Mouse (Mus musculus) brain, embryonic 18.5 days (tissue): ENCODE results near the gene Fig4.

Source experiments
- DNase-seq: peaks from one replicate; pipeline ENCODE4 v3.0.0-alpha.2; 2012; ENCODE audit warnings: low read depth, low spot score

The Fig4 gene

DNA sequence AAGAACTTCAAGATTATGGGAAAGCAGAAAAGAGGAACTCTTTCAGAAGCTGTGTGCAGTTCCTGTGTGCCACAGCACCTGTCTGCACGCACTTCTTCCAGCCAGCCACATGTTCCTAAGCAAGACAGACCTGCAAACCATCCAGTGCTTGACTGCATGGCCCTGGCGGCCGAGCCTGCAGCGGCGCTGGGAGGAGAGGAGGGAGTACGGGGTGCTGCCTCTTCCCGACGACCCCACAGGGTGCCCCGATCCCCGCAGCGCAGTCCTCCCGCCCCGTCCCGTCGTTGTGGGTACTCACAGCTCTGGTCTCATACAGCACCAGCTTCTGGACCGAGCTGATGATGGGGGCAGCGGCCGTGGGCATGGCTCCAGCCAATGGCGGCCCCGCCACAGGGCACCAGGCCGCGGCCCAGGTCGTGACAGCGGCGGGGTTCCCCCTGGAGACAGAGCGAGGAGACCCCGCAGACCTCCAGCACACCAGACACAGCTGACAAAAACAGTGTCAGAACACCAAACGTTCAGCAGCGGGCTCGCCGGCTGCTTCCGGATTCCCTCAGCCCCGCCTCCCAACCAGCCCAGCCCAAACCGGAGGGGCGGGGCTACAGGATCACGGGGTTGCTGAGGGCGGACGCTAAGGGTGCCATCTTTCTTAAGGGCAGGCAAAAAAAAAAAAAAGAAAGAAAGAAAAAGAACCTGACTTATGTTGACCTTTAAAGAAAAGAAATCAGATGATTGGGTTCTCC is at the start of gene Fig4:
Gene Fig4 (minus strand): TSS at position 572 of the 743 bp plus-strand sequence.
- DNase-seq: peak; percentile 81

DNA sequence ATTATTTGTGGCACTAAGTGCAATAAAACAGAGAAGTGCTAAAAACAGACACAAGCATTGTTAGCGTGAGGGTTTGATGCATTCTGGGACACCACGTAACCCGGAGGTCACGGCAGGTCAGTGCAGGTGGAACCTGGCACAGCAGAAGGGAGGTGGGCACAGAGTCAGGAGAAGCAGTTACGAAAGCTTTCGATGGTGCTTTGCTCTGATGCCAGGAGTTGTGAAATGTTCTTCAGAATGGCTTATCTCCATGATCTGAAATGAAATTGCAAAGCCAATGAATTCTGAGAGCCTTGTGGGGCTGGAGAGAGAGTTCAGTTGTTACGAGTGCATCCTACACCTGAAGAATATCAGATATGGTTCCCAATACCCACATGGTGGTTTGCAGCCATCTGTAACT is 38.3 kb upstream of the Fig4 start:
- DNase-seq: no peak

DNA sequence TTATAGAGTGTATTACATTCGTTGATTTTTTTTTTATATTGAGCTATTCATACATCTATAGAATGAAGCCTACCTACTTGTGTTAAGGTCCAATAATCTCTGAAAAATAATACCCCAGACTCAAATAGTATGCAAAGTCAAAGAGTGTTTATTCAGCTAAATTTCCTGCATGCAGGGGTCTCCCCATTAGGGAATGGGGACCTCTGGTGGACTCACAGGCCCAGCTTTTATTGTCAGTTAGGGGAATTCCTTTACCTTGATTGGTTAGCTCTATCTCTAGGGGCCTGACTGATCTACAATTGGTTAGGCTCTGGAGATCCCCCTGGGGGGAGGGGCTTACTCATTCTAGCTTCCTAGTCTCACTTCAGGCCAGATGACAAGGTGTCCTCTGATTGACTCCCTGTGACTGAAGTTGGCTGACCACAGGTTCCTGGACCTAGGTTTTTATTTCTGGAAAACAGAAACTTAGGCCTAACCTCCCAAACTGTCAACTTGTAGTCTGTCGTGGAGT is 29.5 kb upstream of the Fig4 start:
- no peak for DNase-seq

DNA sequence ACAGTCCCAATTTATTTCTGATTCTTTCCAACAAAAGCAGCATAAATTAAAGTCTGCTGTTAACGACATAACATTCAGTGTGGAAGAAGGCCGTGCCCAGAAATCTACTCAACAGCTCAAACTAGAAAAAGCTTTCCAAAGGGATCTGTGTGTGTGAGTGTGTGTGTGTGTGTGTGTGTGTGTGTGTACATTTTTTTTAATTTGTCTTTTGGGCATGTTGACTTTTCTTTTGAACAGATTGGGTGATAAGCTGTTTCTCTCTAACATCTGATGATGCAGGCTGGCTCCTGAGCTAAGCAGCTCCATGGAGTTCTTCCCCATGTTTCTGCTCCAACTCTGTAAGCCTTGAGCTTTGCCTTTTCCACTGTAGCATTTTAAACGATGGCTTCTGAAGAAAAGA is 12.8 kb upstream of the Fig4 start:
- DNase-seq: no peak

DNA sequence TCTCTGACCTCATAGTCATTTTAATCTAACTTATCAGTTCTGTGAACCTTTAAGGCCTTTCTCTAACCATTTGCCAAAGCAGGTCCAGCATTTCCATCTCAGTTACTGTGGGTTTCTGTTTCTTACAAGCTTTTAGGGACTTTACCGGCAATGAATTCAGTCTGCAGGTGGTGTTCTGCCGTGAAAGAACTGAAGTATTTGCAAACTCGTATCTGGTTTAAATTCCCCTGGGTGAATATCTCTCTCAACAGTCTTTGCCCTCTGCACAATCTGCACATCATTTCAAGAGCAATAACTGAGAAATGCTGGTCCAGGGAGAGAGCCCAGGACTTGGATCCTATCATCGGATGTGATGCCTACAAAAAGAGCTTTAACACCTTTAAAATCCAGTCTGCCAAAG is 5.1 kb upstream of the Fig4 start:
- DNase-seq: no peak

DNA sequence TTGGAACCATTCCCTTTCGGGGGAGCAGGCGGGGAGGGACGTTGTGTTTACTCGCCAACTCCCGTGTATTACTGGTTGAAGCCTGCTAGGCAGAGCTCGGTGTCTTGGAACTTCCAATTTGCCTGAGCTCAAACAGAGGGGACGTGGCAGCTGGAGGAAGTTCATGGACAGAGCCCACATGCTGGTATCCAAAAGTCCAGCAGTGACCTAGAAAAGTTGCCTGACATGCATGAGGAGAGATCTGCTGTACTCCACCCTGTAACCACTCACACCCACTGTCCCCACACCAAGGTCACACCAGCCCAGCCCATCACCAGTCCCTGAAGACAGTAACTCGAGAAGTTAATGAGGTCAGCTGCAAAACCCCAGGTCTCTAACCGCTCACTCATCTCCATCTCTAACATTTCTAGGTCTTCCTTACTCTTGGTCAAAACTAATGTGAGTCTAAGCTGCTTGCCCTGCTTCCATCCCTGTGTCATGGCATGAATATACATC is 1.9 kb upstream of the Fig4 start:
- DNase-seq: no peak

DNA sequence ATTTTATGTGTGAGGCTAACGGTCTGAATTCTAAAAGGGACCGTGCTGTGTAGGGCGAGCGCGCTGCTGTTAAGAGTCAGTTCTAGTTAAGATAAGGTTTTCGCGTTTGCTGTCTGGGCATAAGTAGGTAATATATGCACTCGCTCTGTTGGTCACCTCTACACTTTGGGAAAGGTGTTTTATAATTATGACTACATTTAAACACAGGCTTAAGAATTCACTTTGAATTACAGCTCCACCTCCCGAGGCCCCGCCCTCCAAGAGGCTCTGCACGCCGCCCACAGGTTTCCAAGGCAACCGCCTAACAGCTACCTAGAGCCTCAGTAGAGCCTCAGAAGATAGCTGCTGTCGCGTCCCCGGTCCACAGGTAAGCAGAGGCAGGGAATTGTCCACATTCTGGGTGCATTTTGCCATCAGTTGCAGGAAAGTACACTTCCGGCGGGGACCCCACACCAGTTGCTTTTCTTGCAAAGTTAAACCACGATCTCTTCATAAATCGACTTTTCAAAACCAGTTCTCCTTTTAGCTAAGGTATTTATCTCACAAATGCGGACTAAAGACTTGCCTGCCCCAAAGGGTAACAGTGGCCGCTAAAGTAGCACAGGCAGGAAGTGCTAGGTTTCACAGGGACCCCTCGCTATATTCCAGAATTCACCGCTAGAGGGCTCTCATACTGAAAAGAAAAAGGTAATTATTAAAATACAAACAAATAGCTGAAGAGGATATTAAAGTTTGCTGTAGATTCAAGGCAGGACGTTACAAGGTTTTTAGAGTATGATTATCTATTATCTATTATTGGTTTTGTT is 782 bp upstream of the Fig4 start, which contains the start of gene Ak9:
Gene Ak9 (plus strand): TSS at position 342 of the 806 bp plus-strand sequence.
- no peak for DNase-seq

DNA sequence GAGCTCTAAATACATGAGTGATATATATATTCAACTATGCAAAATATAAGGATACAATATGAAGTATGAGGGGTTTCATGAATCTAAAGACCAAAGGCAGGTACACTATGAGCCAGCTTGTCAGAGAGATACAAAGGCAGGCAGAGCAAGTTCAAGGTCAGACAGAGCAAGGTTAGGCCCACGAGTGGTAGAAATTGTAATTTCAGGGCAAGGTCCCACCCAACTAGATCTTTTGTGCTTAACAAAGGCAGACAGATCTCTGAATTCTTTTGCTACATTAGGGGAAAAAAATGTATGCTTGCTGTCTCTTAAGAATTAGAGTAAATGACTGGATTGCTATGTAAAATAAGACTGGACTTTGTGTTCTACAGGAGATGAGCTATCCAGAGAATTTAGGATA is 2.9 kb downstream of the Fig4 start:
- DNase-seq: no peak

DNA sequence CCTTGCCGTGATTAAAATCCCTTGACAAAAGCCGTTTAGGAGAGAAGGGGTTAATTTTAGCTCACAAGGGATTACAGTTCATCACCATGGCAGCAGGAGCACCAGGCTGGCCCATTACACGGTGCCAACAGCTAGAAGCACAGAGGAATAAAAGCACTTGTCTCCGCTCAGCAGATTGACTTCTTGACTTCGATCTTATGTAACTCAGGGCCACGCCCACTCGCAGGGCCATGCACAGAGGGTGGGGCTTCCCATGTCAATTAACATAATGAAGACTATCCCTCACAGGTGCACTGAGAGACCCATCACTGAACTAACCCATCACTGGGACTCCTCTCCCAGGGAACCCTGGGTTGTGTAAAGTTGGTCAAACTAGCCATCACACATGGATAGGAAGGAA is 7.9 kb downstream of the Fig4 start:
- no peak for DNase-seq

DNA sequence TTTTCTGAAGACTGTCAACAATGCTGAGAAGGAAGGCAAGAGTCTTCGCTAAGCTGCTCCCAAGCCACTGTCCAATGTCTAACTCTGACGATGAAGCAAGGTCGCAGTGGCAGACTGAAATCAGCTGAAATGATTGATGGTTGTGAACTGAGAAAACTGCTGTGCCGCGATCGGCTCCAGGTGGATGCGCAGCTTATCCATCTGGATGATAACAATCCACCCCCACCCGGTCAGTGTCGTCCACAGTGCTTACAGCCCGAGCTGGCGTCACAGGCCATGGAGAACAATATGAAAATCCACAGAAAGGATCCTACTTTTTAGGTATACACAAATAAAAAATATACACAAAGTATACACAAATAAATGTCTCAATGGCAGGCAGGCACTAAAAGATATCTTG is 8.3 kb downstream of the Fig4 start:
- DNase-seq: no peak

DNA sequence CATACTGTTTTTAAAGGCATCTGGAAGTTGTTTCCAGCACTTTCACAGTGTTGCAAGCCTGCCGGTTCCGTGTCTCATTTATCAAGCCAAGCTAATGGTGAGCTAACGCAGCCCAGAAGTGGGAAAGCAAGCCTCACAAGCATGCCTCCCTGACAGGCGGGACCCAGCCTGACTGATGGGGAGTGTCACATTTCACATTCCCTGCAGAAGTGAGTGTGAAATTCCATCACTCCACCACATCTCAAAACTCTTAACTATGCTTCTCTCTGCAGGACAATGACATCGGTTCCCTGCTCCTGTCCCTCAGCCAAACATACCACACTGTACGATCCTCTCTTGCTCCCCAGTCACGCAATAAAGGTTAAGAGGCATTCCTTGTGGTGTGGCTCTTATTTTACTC is 10.0 kb downstream of the Fig4 start:
- no peak for DNase-seq

DNA sequence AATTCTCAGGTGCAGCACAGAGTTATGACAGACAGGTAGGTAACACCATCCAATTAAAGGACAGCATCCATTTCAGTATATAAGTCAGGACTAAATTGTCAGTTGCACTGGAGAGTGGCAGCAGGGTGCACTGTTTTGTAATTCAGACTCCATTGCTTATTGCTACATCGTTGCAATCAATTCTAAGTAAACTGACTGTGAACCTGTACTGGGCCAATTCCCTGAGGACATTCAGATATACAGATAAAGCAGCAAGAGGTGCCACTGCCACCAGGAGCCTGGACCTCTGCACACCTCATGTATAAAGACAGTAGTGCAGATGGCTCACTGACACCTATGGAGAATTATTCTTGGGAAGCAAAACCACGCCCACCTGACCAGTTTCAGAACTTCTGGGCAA is 12.0 kb downstream of the Fig4 start:
- no peak for DNase-seq

DNA sequence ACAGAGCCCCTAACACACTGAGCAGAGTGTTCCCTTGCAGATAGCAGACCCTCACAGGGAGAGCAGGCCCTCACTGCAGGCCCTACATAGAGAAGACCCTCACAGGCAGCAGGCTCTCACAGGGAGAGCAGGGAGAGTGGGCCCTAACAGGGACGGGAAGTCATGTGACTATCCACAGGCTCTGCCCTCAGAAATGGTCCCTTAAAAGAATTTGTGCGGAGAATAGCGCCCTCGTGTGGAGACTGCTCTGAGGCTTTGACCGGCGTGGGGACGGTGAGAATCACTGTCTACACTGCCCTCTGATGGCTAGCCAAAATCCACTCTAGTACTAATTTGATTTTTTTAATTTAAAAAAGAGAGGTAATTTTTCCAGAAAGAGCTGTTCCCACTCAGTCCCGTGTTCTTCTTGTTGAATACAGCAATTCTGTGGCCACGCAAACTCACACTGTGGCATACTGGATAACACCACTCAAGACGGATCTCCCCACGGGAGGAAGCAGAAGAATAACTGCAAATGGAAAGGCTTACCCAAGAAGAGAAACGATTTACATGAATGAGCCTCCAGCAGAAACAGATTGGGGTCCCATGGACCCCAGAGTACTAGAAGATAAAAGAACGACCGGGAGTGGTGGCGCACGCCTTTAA is 14.2 kb downstream of the Fig4 start:
- no peak for DNase-seq

DNA sequence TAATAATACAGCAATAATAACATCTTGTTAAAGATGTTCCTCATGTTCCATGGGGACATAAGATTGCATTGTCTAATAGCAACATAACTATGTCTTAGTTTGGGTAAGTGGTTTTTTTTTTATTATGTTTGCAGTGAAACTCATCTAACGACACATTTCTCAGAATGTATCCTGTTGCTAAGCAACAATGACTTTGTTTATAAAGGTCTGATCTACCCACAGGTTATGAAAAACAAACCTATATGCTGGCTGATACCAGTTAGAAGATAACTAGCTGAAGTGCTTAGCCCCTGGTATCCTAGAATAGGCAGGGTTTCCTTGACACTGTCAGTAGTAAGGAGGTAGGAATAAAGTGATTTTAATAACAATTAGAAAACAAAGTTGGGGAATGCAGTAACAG is 15.0 kb downstream of the Fig4 start:
- no peak for DNase-seq

DNA sequence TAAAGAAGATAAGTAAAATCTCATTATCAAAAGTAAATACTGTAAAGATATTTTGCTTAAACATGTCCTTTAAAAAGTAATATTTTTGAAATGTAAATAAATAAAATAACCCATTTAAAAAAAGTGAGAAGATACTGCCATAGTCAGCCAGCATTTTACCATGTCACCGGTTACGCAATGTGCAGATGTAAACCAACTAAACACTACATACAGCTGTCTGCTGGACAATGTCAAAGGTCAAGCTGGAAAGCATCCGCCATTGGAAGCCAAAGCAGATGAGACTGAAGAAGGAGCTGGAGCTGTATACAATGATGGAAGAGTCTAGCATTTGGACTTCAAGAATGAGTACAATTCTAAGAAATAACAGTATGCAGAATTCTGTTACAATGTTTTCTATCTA is 15.4 kb downstream of the Fig4 start:
- no peak for DNase-seq

DNA sequence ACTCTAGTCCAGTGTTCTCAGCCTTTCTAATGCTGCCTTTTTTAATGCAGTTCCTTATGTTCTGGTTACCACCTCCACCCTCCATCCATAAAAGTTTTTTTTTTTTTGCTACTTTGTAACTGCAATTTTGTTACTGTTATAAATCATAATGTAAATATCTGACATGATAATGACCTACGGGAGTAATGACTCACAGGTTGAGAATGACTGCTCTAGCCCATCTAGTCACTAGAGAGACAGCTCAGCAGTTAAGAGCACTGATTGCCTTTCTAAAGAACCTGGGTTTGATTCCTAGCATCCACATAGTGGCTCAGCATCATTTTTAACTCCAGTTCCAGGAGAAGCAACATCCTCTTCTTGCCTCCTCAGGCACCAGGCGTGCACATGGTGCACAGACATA is 21.0 kb downstream of the Fig4 start:
- DNase-seq: no peak

DNA sequence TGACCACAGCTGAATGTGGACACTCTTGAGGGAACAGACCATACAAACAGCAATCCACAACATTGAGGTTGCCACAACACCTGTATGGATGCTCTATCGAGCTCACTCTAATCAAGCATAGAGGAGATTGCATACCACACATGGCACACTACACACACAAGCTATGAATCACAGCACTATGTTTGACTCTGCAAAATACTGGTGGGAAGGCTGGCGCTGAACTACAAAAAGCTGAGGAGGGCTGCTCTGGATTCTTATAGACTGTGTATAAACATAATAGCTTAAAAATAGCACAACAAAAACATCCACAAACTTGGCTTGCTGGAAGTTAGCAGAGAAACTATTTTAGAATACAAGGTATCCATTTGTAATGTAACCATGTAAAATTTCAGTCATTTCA is 22.3 kb downstream of the Fig4 start:
- no peak for DNase-seq

DNA sequence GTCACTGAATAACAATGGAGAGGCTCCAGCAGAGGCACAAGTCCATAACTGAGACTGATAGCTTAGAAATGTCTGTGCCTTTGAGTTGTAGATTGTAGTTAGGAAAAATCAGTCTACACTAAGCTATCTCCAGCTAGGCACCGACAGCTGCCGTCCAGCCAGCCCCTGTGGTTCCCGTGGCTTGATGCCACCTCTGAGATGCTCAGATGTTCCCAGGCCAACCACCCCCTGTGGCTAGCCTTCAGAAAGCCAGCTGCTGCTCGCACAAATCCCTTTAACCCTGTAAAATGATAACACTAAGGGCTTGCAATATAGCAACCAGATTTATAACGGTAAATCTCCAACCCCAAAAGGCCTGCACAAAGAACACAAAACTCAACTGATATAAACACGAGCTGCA is 22.9 kb downstream of the Fig4 start:
- no peak for DNase-seq

DNA sequence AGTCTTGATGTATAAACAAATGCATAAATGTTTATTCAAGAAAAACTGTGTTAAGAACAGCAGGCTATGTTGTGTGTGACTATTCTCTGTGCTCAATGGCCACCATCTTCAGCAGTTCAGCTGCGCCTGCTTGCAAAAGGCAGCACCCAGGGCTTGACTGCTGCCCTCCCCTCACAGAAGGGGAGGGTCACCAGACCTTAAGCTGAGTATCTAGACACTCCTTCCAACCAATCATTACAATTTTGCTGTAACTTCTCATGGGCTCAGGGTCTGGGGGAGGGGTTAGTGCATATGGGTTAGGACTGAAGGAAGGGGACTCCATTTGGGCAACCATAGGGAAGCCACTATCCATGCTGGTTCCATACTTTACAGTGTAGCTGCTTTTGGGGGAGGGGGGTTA is 24.3 kb downstream of the Fig4 start:
- DNase-seq: no peak

DNA sequence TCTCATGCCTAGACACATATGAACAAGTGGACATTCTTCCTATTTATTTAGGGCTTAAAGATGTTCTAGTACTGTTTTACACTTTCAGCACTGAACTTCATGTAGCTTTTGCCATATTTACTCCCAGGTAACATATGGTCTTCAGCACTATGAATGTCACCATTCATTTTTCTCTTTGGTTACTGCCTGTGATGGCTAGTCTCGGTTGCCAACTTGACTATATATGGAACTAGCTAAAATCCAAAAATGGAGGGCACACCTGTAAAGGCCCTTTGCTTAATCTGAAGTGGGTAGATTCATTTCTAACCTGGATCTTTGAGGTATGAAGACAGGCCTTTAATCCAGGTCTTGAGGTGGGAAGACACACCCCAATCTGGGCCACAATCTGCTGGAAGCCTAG is 28.2 kb downstream of the Fig4 start:
- no peak for DNase-seq

DNA sequence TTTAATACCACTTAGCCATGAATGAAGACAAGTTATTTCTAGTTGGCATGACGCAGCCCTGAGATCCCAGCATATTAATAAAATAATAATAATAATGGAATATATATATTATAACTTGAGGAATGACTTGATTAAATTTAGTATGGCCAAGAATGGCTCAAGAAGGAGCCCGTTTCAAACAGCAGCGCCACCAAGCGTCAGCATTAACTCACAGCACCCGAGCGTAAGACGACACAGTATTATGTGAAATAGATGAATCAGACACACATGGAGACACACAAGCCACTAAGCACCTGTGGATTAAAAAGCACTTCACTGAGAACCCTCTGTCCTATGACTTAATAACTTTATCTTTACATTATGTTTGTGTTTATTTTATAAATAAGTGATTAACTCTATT is 31.2 kb downstream of the Fig4 start:
- DNase-seq: no peak

DNA sequence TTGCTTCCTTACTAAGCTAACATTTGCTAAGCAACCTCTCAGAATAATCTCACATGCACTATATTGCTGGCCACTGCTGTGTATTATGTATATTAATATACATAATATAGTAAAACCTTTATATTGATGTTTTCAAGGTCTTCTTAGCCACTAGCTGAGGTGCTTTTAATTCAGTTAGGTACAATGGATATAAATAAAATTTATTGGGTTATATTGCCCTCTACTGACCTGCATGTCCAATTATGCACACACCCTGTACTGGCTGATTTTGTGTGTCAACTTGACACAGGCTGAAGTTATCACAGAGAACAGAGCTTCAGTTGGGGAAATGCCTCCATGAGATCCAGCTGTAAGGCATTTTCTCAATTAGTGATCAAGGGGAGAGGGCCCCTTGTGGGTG is 41.2 kb downstream of the Fig4 start:
- DNase-seq: no peak
